Mouse (Mus musculus) hindbrain, embryonic 11.5 days (tissue): ENCODE data around the gene Gpr179. TPM values are rescaled to one million over a fixed set of nuclear protein-coding genes. Genes with fewer than 3 reads are reported as not detected.

Source experiments
- ATAC-seq: fragments of 200-750 bp; cut with Nextera tagmentation; 2 replicates; pipeline ENCODE4 v1.8.0; 2017; ENCODE audit warnings: mild to moderate bottlenecking, moderate TSS enrichment, moderate library complexity; ENCODE audit not compliant: low FRiP score
- DNase-seq: peaks from one replicate; pipeline ENCODE4 v3.0.0-alpha.2; 2015; ENCODE audit warnings: low spot score
- H3K27ac ChIP-seq: fragments of 300-500 bp; sonication (generic); 2 replicates; pipeline ENCODE4 v1.5.1; 2014; ENCODE audit warnings: mild to moderate bottlenecking, low read depth, low read length
- H3K27me3 ChIP-seq: fragments of 300-500 bp; sonication (generic); 2 replicates; pipeline ENCODE4 v1.6.1; 2014; ENCODE audit warnings: mild to moderate bottlenecking, low read length, moderate library complexity, mixed read lengths; ENCODE audit not compliant: control insufficient read depth, insufficient read depth
- H3K36me3 ChIP-seq: fragments of 300-500 bp; sonication (generic); 2 replicates; pipeline ENCODE4 v1.6.1; 2014; ENCODE audit warnings: mild to moderate bottlenecking, low read length, moderate library complexity, mixed read lengths; ENCODE audit not compliant: control insufficient read depth, insufficient read depth
- H3K4me1 ChIP-seq: fragments of 300-500 bp; sonication (generic); replicated peaks from 2 replicates; pipeline ENCODE4 v1.6.1; 2014; ENCODE audit warnings: low read length, mixed read lengths; ENCODE audit not compliant: control insufficient read depth, insufficient read depth
- H3K4me2 ChIP-seq: fragments of 300-500 bp; sonication (generic); replicated peaks from 2 replicates; pipeline ENCODE4 v1.6.1; 2014; ENCODE audit warnings: mild to moderate bottlenecking, low read depth, low read length
- H3K4me3 ChIP-seq: fragments of 300-500 bp; sonication (generic); 2 replicates; pipeline ENCODE4 v1.5.1; 2014; ENCODE audit warnings: low read depth, low read length
- H3K9ac ChIP-seq: fragments of 300-500 bp; sonication (generic); 2 replicates; pipeline ENCODE4 v1.6.1; 2014; ENCODE audit warnings: low read depth, low read length
- H3K9me3 ChIP-seq: fragments of 300-500 bp; sonication (generic); 2 replicates; pipeline ENCODE4 v1.6.1; 2016; ENCODE audit warnings: low read length; ENCODE audit not compliant: control insufficient read depth
- WGBS: fragments of 180-500 bp; shearing (Covaris S2); extraction: QIAGEN DNeasy Blood & Tissue Kit; methylation state at CpG from one replicate; pipeline ENCODE4 v1.1.7; 2014; 5-methylcytosine and 5-hydroxymethylcytosine counted together
- polyA plus RNA-seq: library from polyadenylated mRNA; unstranded; fragments of >200 nt; fragmentation: Nextera tagmentation; extraction: Ambion mirVana; gene quantifications from 2 replicates; pipeline ENCODE4 v1.2.1, GENCODE M21; 2014

The Gpr179 gene
- polyA plus RNA-seq, 1 experiment from 2014 or later = not detected

- H3K36me3 ChIP-seq = no peaks in the 10 kb centered on the region
- DNase-seq (no peak), ATAC-seq (no peak)
- H3K4me2 ChIP-seq = no peak overlapping the region
- no peaks in the 10 kb centered on the region for H3K4me1 ChIP-seq
- H3K4me3 ChIP-seq = no peak overlapping the region
- H3K9ac ChIP-seq = no peak overlapping the region
- no peak overlapping the region for H3K27ac ChIP-seq
- 95% methylated on average over 2 of the region's 2 CpGs for WGBS
- no peaks in the 10 kb centered on the region for H3K9me3 ChIP-seq
- no peaks in the 10 kb centered on the region for H3K27me3 ChIP-seq
Measured at GRCm38 (mm10) chr11:97299939-97300338, 51.9 kb downstream of the Gpr179 start.

GRCm38 (mm10) chr11:97296542-97296941 is 55.3 kb downstream of the Gpr179 start:
- Histone ChIP-seq H3K36me3 (no peaks in the 10 kb centered on the region), H3K4me3 (no peak overlapping the region), H3K27ac (no peak overlapping the region), H3K9ac (no peak overlapping the region), H3K4me2 (no peak overlapping the region), H3K9me3 (no peaks in the 10 kb centered on the region), H3K27me3 (no peaks in the 10 kb centered on the region), H3K4me1 (no peaks in the 10 kb centered on the region)
- DNase-seq = no peak
- ATAC-seq = no peak
- WGBS = 90% methylated on average over 3 of the region's 4 CpGs

GRCm38 (mm10) chr11:97292731-97293130 is 59.1 kb downstream of the Gpr179 start:
- no peak overlapping the region for H3K9ac ChIP-seq
- ATAC-seq = no peak
- H3K4me3 ChIP-seq = no peak overlapping the region
- H3K4me2 ChIP-seq = no peak overlapping the region
- DNase-seq = no peak
- 94% methylated on average over 1 of the region's 1 CpGs for WGBS
- H3K27ac ChIP-seq = no peak overlapping the region
- H3K36me3 ChIP-seq = no peaks in the 10 kb centered on the region
- no peaks in the 10 kb centered on the region for H3K9me3 ChIP-seq
- H3K4me1 ChIP-seq = no peaks in the 10 kb centered on the region
- H3K27me3 ChIP-seq = no peaks in the 10 kb centered on the region

GRCm38 (mm10) chr11:97289276-97290230 is 62.3 kb downstream of the Gpr179 start:
- Histone ChIP-seq H3K9me3 (no peaks in the 10 kb centered on the region), H3K27me3 (no peaks in the 10 kb centered on the region), H3K4me2 (no peak overlapping the region), H3K36me3 (no peaks in the 10 kb centered on the region), H3K9ac (no peak overlapping the region), H3K4me3 (no peak overlapping the region), H3K27ac (no peak overlapping the region), H3K4me1 (no peaks in the 10 kb centered on the region)
- ATAC-seq (no peak), DNase-seq (peak; percentile 9)
- 41% methylated on average over 12 of the region's 12 CpGs for WGBS

GRCm38 (mm10) chr11:97287643-97288042 is 64.2 kb downstream of the Gpr179 start:
- Histone ChIP-seq H3K4me2 (no peak overlapping the region), H3K4me1 (no peaks in the 10 kb centered on the region), H3K27ac (no peak overlapping the region), H3K36me3 (no peaks in the 10 kb centered on the region), H3K9me3 (no peaks in the 10 kb centered on the region), H3K4me3 (no peak overlapping the region), H3K9ac (no peak overlapping the region), H3K27me3 (no peaks in the 10 kb centered on the region)
- no peak for ATAC-seq
- no peak for DNase-seq

- H3K36me3 ChIP-seq = no peaks in the 10 kb centered on the region
- no peak overlapping the region for H3K4me2 ChIP-seq
- H3K4me3 ChIP-seq = no peak overlapping the region
- DNase-seq (no peak), ATAC-seq (no peak)
- H3K27ac ChIP-seq = no peak overlapping the region
- no peaks in the 10 kb centered on the region for H3K4me1 ChIP-seq
- H3K9ac ChIP-seq = no peak overlapping the region
- no peaks in the 10 kb centered on the region for H3K27me3 ChIP-seq
- 61% methylated on average over 6 of the region's 6 CpGs for WGBS
- H3K9me3 ChIP-seq = no peaks in the 10 kb centered on the region
Measured at GRCm38 (mm10) chr11:97286973-97287372, 64.9 kb downstream of the Gpr179 start.

GRCm38 (mm10) chr11:97285852-97286775 is 65.8 kb downstream of the Gpr179 start:
- Histone ChIP-seq H3K9ac (no peak overlapping the region), H3K4me2 (no peak overlapping the region), H3K27ac (no peak overlapping the region), H3K4me3 (no peak overlapping the region), H3K9me3 (no peaks in the 10 kb centered on the region), H3K27me3 (no peaks in the 10 kb centered on the region), H3K36me3 (no peaks in the 10 kb centered on the region), H3K4me1 (no peaks in the 10 kb centered on the region)
- 84% methylated on average over 9 of the region's 9 CpGs for WGBS
- no peak for ATAC-seq
- DNase-seq = no peak

GRCm38 (mm10) chr11:97284854-97285253 is 67.0 kb downstream of the Gpr179 start:
- Histone ChIP-seq H3K27me3 (no peaks in the 10 kb centered on the region), H3K4me3 (no peak overlapping the region), H3K4me1 (no peaks in the 10 kb centered on the region), H3K9ac (no peak overlapping the region), H3K4me2 (no peak overlapping the region), H3K36me3 (no peaks in the 10 kb centered on the region), H3K9me3 (no peaks in the 10 kb centered on the region), H3K27ac (no peak overlapping the region)
- ATAC-seq (no peak), DNase-seq (no peak)
- 74% methylated on average over 4 of the region's 4 CpGs for WGBS
